Mouse (Mus musculus) liver, adult 2 months (tissue): ENCODE data around the gene Gm20388.

Source experiments
- CTCF ChIP-seq: fragments of 200-500 bp; IDR thresholded peaks from 2 replicates; pipeline ENCODE4 v1.5.1; 2011; ENCODE audit warnings: low read depth, low read length, control low read depth
- POLR2A ChIP-seq: fragments of 200-500 bp; IDR thresholded peaks from 2 replicates; pipeline ENCODE4 v1.6.1; 2011; ENCODE audit warnings: low read length, control low read depth; ENCODE audit not compliant: insufficient read depth; ENCODE audit errors: extremely low read depth

- TF ChIP-seq POLR2A (no peak), CTCF (no peak)
Observed at GRCm38 (mm10) chr8:122116716-122117357, 2206.2 kb downstream of the Gm20388 start.
